Mouse (Mus musculus) lung, postnatal 0 days (tissue): ENCODE data around the gene Mindy2.

ENCODE experiments used
- CTCF ChIP-seq: IDR thresholded peaks from 2 replicates; pipeline ENCODE4 v1.5.1; 2016; ENCODE audit warnings: antibody characterized with exemption, mild to moderate bottlenecking
- EP300 ChIP-seq: IDR thresholded peaks from 2 replicates; pipeline ENCODE4 v1.6.1; 2016; ENCODE audit warnings: antibody characterized with exemption, mild to moderate bottlenecking, control low read depth

DNA sequence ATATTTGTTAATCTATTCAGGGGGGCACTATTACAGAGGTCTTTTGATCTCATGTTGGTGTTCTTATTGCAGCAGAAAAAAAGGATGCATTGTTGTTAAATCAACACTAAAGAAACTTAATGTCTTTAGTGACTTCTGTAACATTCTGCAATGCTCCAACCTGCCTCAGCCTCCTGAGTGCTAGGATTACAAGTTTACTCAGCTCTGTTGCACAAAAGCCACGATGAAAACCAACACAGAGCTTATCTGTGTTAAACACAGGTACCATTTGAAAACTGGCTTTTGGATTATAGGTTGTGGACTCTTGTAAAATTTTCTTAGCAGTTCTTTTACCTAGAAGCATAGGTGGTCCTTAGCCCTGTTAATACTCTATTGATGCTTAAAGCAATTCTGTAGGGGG, 41.1 kb upstream of the Mindy2 start:
- TF ChIP-seq CTCF (no peak), EP300 (no peak)
